Mouse (Mus musculus): ENCODE measurements around the gene Zfp93.
"Not testable (repeated sequence)": the region's sequence is repeated elsewhere in the genome, so short reads cannot be mapped to it uniquely, and the experiment has no call there.

- TF ChIP-seq CTCF, EP300 (IDR thresholded peaks at IDR 0.05; ENCODE audit: low read depth): not testable (repeated sequence)
These were observed 8.6 kb downstream of the Zfp93 start for GRCm38 (mm10) chr7:24278771-24279170.

Measured in liver, embryonic 14.5 days (tissue).